Mouse (Mus musculus) left cerebral cortex, postnatal 14 days (tissue): ENCODE data around the gene Rtel1. TPM values are rescaled to one million over a fixed set of nuclear protein-coding genes. Genes with fewer than 3 reads are reported as not detected.

Source experiments
- DNase-seq, 2 experiments: peaks; one replicate each; pipeline ENCODE4 v3.0.0; 2021 to 2022; ENCODE audit warnings: low spot score in 2 of 2, mixed read lengths in 1 of 2
- intact Hi-C: fragments of 180-260 bp; cut with DNase I; formaldehyde crosslinking; loops from one replicate; pipeline ENCODE4 v1.15.1; 2025
- total RNA-seq, 2 experiments: library from RNA; stranded (reverse); gene quantifications; 2 replicates each; pipeline ENCODE4 v1.2.3; 2021

Rtel1 gene
- total RNA-seq, 2 experiments from 2014 or later: 23.3 to 24.8 TPM

DNA sequence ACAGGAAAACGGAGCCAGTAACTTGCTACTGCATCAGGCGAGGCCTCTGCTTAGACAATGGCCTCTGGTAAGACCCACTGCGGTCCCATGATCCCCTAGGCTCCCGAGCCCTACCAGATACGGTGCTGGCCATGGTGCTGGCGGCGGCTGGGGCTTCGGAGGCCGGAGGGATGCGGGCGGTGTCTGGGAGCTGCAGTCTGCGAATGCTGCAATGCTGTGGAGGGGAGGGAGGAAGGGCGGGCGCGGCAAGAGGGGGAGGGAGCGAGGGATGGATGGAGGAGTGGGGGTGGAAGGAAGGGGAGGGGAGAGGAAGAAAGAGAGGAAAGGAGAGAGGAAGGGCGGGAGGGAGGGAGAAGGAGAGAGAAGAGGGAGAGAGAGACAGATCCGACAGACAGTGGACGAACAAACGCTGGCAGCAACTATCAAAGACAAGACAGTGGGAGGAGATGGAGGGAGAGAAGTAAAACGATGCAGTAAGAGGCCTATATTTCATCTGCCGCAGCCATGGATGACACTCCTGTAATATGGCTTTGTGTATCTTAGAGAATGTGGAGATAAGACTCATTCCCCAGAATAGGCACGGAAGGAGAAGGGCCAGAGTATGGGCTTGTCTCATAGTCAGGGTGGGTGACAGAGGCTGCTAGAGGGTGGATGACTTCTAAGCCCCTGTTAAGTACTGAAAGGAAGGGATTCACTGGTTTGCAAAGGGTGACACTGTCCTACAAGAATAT lies 5.3 kb upstream of the Rtel1 start, which contains the start of gene Stmn3:
Gene Stmn3 (minus strand): TSS at position 421 of the 731 bp plus-strand sequence.
- DNase-seq: peak; percentile 71 to 81
- intact Hi-C loops: no loop called here

DNA sequence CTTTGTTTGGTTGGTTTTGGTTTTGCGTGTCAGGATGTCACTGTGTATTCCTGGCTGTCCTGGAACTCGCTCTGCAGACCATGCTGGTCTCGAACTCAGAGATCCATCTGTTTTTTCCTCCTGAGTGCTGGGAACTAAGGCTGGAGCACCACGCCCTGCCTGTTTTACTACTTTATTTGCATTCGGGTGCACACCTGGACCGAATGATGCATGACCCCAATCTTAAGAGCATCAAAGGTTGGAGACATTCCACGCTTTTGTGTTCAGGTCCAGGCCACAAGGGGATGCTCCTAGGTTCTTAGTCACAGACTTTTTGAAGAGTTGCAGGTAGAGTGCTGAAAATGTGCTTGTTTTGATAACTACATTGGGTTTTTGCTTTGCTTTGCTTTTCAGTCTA lies 562 bp downstream of the Rtel1 start:
- intact Hi-C loops: loop anchor here (5.0 kb wide), 1 partner anchor 42 kb away; the partner anchor contains the start of gene Zgpat
- DNase-seq: no peak

DNA sequence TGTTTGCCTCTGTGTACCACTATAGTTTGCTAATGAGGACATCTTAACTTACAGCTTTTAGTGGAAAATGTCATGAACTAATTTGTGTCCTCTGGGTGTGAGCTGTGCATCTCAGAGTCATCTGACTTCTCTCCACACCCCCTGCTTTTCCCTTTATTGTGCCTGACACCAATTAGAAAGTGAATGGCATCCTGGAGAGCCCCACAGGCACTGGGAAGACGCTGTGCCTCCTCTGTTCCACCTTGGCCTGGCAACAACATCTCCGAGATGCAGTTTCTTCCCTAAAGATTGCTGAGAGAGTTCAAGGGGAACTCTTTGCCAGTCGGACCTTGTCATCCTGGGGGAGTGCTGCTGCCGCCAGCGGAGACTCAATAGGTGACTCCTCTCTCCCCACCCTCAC lies 2.6 kb downstream of the Rtel1 start:
- no peak for DNase-seq
- intact Hi-C loops: loop anchor here (5.0 kb wide), 1 partner anchor 40 kb away; the partner anchor contains the start of gene Zgpat

DNA sequence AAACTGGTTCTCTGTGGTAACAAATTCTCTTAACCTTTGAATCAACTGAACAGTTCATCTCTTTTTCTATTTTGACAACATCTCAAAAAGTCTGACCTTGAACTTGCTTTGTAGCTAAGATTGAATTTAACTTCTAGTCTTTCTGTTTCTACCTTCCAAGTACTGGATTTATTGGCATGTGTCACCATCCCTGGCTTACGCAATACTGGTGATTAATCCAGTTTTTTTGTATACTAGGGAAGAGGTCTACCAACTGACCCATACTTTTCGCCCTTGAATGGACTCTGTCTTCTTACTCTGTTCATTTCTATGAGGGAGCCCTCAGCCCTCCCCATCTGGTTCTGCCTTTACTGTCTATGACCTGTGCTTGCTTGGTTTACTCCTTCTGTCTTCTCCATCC lies 6.6 kb downstream of the Rtel1 start:
- no peak for DNase-seq
- intact Hi-C loops: no loop called here

DNA sequence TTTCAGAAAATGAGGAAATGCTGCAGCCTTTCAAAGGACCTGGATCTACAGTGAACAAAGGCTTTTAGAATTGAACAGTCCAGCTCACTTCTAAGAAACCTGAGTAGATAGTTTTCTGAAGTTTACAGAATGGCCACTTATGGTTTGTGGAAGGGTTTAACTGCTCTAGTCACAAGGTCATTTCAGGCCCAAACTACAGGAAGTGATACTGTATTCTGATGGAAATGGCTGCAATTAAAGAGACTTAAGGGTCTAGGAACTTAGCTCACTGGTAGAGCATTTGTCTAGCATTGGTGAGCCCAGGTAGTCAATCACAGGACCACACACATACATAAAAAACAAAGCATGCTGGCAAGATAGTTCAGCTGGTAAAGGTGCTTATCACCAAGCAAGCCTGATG lies 13.0 kb downstream of the Rtel1 start:
- intact Hi-C loops: no loop called here
- no peak for DNase-seq

DNA sequence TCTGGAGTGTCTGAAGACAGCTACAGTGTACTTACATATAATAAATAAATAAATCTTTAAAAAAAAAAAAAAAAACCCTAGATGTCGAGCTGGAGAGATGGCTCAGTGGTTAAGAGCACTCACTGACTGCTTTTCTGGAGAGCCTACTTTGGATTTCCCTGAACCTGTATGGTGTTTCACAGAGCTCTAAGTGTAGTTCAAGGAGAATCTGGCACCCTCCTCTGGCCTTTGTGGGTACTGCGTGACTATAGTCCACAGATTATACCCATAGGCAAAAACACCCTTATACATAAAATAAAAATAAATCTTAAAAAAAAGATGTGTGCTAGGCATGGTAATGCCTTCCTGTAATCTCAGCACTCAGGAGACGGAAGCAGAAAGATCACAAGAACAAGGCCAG lies 14.5 kb downstream of the Rtel1 start:
- DNase-seq: peak; percentile 83 to 88
- intact Hi-C loops: loop anchor here (1.0 kb wide), 1 partner anchor 148 kb away; no protein-coding TSS in a partner anchor

DNA sequence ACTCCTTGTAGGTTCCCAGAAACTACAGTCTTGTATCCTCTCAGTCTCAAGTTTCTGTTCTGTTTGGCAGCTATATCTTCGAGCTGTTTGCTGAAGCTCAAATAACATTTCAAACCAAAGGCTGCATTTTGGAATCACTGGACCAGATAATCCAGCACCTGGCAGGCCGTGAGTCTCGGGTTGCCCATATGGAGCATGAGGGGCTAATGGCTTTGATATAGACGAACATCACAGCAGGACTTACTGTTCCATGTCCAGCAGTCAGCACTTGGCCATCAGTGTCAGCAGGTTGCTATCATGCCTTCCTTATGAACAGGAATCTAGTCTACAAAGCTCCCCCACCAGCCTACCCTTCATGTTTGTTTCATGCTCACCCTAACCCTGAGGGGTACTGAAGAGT lies 20.9 kb downstream of the Rtel1 start:
- intact Hi-C loops: no loop called here
- no peak for DNase-seq

DNA sequence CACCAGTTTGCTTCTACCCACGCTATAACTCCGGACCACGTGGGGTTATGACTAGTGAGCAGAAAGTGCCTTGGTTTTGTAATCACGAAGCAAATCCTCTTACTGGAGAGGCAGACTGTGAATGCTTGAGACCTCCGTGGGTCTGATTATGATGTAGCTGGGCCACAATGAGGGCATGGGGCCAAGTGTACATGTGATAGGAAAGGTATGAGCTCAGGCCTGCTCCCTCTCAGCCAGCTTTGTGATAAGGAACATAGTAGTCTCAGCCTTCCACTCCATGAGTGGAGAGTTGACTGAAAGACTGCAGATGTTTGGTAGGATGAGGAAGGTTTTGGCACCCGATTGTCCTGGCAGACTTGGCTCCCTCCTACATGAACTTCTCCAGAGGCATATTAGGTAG lies 23.2 kb downstream of the Rtel1 start:
- no peak for DNase-seq
- intact Hi-C loops: no loop called here

DNA sequence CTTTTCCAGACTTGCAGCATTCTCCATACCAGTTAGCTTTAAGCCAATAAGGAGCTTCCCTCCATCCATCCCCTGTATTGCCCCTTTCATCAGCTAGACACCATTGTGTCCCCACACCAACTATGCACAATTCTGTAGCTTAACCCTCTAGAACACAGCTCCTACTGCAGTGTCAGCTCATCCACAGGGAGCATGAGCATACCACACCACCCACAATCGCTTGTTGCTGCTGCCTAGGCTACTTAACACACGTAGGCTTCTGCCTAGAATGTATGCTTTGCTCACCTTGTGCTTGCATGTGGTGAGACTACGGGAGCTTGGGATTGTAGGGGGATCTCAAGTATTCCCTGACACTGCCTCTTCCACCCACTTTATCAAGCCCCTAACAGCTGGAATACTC lies 37.2 kb downstream of the Rtel1 start:
- DNase-seq: no peak
- intact Hi-C loops: no loop called here

DNA sequence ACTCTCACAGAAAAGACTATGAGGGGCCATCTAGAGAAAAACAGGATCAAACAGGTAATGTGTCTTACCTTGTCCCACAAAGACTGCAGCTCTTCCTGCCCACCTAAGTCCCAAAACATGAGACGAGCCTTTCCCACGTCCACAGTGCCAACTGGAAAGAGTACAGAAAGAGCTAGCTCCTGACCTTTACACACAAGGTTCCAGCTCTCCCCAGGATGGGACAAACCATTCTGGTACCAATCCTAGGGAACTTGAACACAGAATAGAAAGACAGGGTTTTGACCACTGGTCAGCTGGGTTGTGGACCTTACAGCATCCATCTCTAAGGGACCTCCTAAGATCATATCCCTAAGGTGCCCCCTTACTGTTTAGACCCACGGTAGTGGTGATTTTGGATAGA lies 44.4 kb downstream of the Rtel1 start:
- intact Hi-C loops: loop anchor here (5.0 kb wide), 1 partner anchor 42 kb away; no protein-coding TSS in a partner anchor
- no peak for DNase-seq

DNA sequence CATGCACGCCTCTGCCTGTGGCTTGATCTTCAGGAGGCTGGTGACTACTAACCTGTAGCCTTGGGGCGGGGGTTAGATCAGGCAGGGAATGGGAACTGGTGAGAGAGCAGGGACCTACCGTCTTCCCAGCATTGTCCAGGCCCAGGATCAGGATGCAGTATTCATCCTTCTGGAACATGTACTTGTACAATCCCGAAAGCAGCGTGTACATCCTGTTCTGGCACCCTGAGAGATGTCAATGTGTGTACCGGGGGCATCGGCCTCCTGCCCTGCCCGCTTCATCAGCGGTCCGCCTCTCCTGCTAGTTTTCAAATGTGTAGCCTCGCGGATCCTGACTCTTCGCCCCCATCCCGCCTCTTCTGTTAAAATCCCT lies 44.9 kb downstream of the Rtel1 start:
- intact Hi-C loops: loop anchor here (5.0 kb wide), 1 partner anchor 42 kb away; no protein-coding TSS in a partner anchor
- no peak for DNase-seq

DNA sequence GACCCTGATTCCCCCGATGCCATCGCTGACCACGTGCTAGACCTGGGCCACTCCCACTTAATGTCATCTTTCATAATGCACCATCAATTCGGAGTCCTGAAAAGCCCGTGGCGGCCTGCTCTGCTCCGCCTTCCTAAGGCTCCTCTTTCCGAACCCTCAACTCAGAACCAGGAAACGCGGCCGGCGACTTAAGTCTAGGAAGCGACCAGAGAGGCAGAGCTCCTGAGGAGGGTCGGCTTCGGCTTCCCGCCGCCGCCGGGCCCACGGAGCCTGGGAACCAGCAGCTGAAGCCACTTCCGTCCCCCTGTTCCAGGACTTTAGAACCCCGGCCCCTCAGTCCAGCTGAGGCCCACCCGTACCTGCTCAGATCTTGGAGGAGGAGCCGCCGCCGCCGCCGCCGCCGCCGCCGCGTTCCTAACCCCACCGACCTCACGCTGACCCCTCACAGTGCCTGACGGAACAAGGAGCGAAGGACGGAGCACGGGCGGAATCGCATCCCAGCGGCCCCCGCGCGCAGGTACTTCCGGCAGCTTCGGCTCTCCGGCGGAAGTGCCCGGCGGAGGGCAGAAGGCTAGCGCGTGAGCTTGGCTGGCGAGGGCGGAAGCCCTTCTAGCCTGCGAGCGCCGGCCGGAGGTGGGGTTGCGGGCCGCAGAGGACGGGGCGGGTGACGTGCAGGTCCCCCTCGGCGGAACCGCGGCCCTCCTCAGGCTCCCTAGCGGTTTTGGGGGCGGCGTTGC lies 45.5 kb downstream of the Rtel1 start, which contains the start of the genes Zgpat and Arfrp1:
Gene Zgpat (plus strand): TSS at position 69 of the 737 bp plus-strand sequence.
Gene Arfrp1 (minus strand): TSS at position 545 of the 737 bp plus-strand sequence.
- peak; percentile 77 to 89 for DNase-seq
- intact Hi-C loops: loop anchor here (5.0 kb wide), 1 partner anchor 43 kb away; no protein-coding TSS in a partner anchor

DNA sequence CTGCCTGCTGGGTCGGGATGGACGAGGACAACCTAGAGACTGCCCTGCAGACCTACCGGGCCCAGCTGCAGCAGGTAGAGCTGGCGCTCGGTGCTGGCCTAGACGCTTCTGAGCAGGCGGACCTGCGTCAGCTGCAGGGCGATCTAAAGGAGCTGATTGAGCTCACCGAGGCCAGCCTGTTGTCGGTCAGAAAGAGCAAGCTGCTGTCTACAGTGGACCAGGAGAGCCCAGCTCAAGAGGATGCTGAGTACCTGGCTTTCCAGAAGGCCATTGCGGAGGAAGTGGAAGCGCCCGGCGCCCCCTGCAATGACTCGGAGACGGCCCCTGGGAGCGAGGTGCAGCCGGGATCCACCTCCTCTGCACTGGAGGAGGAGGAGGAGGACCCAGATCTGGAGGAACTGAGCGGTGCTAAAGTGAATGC lies 46.1 kb downstream of the Rtel1 start:
- no peak for DNase-seq
- intact Hi-C loops: no loop called here

DNA sequence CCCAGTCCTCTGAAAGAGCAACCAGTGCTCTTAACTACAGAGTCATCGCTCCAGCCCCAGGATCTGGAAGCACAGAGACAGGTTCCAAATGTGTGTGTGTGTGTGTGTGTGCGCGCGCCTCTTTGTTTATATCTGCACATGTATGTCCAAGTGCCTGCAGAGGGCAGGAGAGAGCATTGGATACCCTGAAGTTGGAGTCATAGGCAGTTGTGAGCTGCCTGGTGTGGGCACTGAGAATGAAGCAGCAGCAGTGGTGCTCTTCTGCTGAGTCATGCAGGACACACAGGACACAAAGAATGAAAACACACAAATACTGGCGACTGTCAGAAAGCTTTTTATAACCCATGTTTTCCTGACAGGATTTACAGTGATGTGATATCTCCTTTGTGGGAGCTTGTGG lies 50.5 kb downstream of the Rtel1 start:
- intact Hi-C loops: no loop called here
- no peak for DNase-seq

DNA sequence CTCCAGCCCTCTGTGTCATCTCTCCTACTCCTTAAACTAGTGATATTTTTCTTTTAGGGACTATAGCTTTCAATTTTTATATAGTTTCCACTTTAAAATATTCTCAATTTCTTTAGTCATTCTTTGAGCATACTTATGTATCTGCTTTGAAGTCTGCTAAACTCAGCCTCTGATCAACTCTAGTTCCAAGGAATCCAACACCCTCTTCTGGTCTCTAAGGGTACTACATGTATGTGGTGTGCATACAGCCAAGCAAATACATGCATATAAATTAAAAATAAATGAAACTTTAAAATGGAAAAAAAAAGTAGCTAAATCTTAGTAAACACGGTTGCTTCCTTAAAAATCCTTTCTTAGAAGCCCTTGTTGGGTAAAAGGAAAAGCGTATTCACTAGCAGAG lies 56.2 kb downstream of the Rtel1 start:
- peak in 1 of 2 experiments; percentile 57 for DNase-seq
- intact Hi-C loops: no loop called here

DNA sequence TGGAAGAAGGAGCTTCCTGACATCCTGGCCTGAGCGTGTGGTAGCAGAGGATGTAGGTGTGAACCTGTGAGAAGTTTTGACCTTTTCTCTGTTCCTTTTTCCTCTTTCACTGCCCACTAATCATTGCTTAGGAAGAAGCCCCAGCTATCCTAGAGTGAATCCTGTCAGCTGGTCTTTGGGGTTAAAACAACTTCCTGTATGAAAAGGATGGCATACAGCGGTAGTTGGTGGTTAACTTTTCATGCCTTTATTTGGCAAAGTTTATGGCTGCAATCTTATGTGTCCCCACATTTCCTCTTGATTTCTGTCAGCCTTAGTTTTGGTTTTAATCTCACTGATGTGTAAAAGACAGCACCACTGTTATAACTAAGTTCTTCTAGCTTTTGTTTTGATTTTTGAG lies 57.7 kb downstream of the Rtel1 start:
- DNase-seq: no peak
- intact Hi-C loops: no loop called here

DNA sequence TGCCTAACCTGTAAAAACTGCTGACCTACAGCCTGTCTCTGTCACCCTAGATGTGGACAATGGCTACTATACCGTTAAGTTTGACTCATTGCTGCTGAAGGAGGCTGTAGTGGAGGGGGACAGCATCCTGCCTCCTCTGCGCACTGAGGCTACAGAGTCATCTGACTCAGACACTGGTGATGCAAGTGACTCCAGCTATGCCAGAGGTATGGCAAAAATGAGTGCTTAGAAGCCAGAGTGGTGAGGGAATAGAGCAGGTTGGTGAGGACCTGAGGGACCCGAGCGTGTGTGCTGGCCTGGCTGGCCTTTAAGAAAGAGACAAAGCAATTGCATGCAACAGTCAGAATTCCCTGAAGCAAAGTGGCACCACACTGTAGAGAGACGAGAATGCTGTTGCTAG lies 59.2 kb downstream of the Rtel1 start:
- intact Hi-C loops: no loop called here
- DNase-seq: no peak

DNA sequence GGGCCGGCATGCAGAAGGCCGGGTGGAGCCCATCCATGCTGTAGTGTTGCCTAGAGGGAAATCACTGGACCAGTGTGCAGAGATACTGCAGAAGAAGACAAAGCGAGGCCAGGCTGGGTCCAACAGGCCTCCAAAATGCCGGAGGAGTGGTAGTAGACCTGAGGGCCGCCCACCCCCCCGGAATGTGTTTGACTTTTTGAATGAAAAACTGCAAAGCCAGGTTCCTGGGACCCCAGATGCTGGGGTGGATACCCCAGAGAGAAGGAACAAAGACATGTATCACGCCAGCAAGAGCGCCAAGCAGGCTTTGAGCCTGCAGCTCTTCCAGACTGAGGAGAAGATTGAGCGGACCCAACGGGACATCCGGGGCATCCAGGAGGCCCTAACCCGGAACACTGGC lies 60.2 kb downstream of the Rtel1 start, which contains the start of gene Lime1:
Gene Lime1 (plus strand): TSS at position 301 of the 400 bp plus-strand sequence.
- intact Hi-C loops: no loop called here
- no peak for DNase-seq

DNA sequence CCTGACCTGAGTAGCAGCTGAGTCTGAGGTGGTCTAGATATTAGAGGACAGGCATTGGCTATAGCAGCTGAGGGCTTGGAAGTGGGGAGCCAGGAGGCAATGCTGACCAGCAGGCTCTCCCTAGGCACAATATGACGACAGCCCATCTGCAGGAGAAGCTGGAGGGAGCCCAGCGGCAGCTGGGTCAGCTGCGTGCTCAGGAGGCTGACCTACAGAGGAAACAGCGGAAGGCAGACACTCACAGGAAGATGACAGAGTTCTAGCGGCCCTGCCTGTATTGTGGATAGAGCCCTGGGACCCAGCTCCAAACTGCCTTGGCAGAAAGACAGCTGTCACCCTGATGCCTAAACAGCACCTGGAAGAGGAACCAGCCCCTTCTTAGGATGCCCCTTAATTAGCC lies 60.7 kb downstream of the Rtel1 start:
- DNase-seq: no peak
- intact Hi-C loops: no loop called here

DNA sequence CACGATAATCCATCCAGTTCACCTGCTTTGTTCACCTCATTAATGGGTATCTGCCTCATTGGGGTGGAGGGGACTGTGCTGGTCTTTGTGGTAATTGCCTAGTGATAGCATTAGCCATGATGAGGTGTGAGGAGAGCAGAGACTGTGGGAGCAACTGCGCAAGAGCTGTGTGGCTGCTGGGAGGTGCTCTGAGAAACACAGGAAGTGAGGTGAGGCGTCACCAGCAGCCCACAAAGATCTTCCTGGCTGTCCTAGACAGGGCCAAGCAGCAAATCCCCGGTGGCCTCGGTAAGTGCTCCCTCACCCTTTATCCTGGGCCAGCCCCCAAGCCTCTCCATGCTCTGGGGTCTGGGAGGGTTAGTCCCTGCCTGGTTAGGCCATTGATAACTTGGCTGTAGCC lies 61.6 kb downstream of the Rtel1 start:
- DNase-seq: no peak
- intact Hi-C loops: no loop called here
